Mouse (Mus musculus) embryo, embryonic 9.5 days (tissue): ENCODE data around the gene Fuom.

Source experiments
- DNase-seq: peaks from one replicate; pipeline ENCODE4 v3.0.0-alpha.2; 2017; ENCODE audit errors: extremely low spot score

Gene Fuom

DNA sequence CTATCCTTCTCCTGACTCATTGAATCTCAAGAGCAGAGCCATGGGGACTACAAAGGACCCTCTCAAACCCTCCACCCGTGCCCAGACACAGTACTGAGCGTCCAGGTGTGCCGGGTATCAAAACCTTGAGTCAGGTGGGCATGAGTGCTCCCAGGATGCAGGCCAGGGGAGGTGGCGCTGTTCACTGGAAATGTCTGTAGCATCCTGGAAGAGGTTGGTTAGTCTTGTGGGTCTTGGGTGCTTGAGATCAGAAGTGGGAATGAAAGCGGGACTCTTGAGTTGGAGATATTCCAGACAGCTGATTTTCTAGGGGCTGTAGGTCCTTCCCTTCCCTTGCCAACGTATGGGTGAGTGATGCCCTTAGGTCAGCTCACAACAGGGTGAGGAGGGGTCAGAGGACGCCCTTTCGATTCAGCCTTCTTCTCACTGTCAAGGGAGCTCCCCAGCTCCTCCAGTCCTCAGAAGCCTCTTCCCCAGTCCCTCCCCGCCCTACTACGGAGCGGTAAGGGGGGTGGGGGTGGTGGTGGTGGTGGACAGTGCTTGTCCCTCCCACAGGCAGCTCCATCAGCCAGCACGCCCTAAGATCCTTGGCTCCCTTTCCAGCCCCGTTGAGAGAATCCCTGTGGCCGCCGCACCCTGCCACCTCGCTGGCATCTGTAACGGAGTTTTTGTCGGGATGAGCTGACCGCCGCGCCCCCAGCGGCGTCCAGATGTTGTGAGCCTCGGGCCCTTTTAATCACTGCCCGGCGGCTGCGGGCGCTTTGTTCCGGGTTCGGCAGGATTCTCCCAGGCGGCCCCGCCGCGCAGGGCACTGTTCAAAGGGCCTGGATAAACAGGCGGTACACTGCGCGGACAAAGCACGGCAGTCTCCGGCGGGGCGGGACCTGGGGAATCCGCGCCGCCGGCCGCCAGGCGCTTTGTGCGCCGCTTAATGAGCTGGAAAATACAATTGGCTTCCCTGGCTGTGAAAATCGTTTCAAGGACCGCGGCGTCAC, 44.5 kb downstream of the Fuom start:
- peak; percentile 84 for DNase-seq

DNA sequence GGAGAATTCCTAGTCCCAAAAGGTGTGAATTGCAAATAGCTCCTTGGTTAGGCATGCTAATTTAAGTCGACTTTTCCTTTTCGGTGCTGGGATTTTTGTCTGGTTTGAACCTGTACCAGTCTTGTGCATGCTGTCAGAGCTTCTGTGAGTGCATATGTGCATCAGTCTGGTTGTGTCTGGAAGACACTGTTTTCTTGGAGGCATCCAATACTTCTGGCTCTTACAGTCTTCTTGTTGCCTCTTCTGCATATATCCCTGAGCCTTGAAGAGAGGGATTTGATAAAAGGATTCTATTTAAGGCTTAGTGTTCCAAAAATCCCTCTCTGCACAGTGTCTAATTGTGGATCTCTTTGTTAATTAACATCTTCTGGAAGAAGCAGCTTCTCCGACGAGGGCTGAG, 48.1 kb downstream of the Fuom start:
- no peak for DNase-seq

DNA sequence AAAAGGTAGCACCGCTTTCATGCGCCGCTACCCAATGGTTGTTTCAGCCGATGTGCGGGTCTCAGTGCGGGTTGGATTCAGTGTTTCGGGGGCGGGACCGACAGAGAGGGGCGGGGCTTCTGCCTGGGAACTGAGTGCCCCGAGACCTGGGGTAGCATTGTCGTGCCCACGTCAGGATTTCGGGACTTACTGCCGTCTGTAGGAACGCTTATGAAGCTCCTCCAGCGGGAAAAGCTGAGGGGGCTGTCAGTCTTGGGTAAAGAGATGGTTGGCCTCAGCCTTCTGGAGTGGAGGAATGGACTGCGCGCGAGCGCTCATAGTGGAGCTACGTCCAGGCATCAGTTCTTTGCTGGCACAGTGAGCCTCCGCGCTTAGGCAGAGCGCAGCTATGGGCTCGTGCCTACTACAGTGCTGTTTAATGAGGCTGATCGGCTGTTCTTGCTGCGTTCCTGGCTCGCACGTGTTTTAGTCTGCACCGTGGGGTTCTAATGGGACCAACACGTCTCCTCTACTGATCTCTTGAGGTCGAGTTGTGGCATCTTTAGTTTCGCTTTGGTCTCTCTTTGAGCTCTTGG, 53.0 kb downstream of the Fuom start:
- peak; percentile 63 for DNase-seq

DNA sequence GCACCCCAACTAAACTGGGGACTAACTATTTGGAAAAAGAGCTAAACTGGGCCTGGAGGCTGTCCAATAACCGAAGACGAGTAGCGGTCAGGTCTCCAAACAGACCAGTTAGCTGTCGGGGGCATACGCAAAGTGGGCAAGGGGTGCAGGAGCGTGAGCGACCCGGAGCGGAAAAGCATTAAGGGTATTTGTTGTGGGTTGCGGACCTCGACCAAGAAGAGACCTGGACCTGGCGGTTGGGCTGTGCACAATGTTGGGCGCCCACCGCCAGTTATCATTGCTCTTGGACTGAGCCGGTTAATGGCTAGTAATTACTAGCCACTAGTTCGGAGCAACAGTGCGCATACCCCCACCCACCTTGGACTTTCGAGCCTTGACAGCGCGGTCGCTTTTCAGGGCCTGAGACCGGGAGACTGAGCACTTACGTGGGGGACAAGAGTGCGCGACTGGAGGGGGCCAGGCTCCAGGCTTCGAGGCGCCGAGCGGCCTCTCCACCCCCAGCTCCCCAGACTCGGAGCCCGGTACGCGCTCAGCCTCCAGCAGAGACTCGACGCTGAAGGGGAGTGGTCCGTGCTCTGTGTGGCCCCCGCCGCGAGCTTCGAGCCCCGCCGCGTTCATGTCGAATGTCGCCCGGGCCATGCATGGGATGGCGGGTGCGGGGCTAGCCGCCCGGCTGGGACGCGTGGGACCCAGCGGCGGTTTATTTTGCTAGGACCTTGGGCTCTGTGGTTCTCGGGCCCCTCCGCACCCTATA, 53.7 kb downstream of the Fuom start, which contains the start of gene Msx3:
Gene Msx3 (minus strand): TSS at position 729 of the 754 bp plus-strand sequence.
- peak; percentile 44 for DNase-seq

DNA sequence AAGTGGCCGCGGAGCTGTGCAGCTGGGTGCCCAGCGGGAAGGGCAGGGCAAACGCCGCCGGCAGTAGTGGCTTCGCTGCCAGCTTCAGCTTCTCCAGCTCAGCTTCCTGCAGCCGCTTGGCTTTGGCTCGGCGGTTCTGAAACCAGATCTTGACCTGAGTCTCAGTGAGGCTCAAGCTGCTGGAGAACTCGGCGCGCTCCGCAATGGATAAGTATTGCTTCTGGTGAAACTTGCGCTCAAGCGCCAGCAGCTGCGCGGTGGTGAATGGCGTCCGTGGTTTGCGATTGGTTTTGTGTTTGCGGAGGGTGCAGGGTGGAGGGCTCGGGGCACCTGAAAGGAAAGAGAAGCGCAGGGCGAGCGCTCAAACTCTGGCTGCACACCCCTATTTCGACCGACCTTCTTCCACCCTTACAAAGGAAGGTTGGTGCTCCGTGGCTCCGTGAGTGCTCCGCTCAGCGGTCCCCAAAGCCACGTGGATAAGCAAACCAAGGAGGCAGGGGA, 54.4 kb downstream of the Fuom start:
- DNase-seq = peak; percentile 58
